Mouse (Mus musculus) naive thymus-derived CD4-positive, alpha-beta T cell, adult 2 months (primary cell): ENCODE data around the gene Fcamr.

Experiments
- DNase-seq: peaks from one replicate; pipeline ENCODE4 v3.0.0-alpha.2; 2011; ENCODE audit warnings: low read depth

Gene Fcamr

GRCm38 (mm10) chr1:130802976-130803375 is 2.3 kb downstream of the Fcamr start:
- DNase-seq: no peak

GRCm38 (mm10) chr1:130804279-130804678 is 3.6 kb downstream of the Fcamr start:
- DNase-seq: no peak

- DNase-seq: no peak
Measured at GRCm38 (mm10) chr1:130810906-130811305, 10.2 kb downstream of the Fcamr start.

- no peak for DNase-seq
Measured at GRCm38 (mm10) chr1:130811316-130811715, 10.6 kb downstream of the Fcamr start.

- DNase-seq: no peak
Measured at GRCm38 (mm10) chr1:130819737-130820136, 19.0 kb downstream of the Fcamr start.

GRCm38 (mm10) chr1:130820316-130821148 is 19.8 kb downstream of the Fcamr start:
- DNase-seq: no peak

GRCm38 (mm10) chr1:130821149-130821471 is 20.4 kb downstream of the Fcamr start:
- DNase-seq: no peak

GRCm38 (mm10) chr1:130821911-130822625 is 21.4 kb downstream of the Fcamr start:
- no peak for DNase-seq

GRCm38 (mm10) chr1:130826448-130826847 is 25.7 kb downstream of the Fcamr start, which contains the start of gene Pigr:
Gene Pigr, plus strand, starts transcription at chr1:130826684.
- DNase-seq: no peak

GRCm38 (mm10) chr1:130828656-130829055 is 28.0 kb downstream of the Fcamr start:
- no peak for DNase-seq

GRCm38 (mm10) chr1:130829906-130830830 is 29.5 kb downstream of the Fcamr start:
- DNase-seq: no peak

- DNase-seq: no peak
Measured at GRCm38 (mm10) chr1:130832230-130833149, 31.8 kb downstream of the Fcamr start.

GRCm38 (mm10) chr1:130835161-130835936 is 34.6 kb downstream of the Fcamr start:
- no peak for DNase-seq

GRCm38 (mm10) chr1:130838288-130838687 is 37.6 kb downstream of the Fcamr start:
- DNase-seq: peak; percentile 61

GRCm38 (mm10) chr1:130840599-130841379 is 40.1 kb downstream of the Fcamr start:
- DNase-seq: no peak

GRCm38 (mm10) chr1:130841621-130842020 is 40.9 kb downstream of the Fcamr start:
- no peak for DNase-seq

GRCm38 (mm10) chr1:130844516-130844915 is 43.8 kb downstream of the Fcamr start:
- DNase-seq: no peak

- no peak for DNase-seq
Measured at GRCm38 (mm10) chr1:130849530-130850214, 49.0 kb downstream of the Fcamr start.

- no peak for DNase-seq
Measured at GRCm38 (mm10) chr1:130850405-130850804, 49.7 kb downstream of the Fcamr start.
